Comparison of ENCODE assay signal across 8 mouse cellular contexts in the genomic region with DNA sequence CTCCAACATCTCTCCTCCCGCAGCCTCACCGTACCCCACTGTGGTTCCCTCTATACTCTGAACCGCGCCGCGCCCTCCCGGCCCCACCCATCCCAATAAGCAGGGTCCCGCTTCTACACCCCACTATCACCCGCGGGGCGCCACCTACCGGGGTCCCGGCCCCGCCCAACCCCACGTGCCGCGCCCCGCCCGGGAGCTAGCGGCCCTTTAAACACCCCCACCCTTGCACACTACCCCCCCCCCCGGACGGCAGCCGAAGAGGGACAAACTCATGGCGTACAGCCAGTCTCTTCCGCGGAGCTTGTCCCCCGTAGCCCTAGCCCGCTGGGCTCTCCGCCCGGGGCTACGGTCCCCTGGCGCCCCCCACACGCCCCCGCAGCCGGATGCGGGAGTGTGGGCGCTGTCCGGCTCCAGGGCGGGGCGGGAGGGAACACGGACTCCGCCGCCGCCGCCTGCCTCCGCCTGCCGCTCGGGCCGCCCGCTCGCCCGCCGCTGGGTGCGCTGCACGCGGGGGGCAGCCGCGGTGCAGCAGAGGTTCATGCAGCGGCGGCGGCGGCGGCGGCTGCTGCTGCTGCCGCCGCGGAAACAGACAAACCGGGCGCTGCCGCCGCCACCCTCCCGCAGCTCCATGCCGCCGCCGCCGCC. TPM values are rescaled to one million over a fixed set of nuclear protein-coding genes. Genes with fewer than 3 reads are reported as not detected.
A peak's percentile ranks its signal among the peaks of the same experiment; 100 is the strongest.
DNase-seq lines count a peak whose midpoint lies in the region; ATAC-seq lines count a peak whose summit lies in the region.

No protein-coding gene starts in this region.

- peak; percentile 64 to 68 for DNase-seq in adrenal gland, postnatal 4 days (ENCODE audit: low spot score in 2 of 2)
- DNase-seq in embryo, embryonic 11.5 days (ENCODE audit: low read depth, low spot score): peak; percentile 54
- peak; percentile 99 for DNase-seq in heart, adult 11 months
- DNase-seq in kidney, adult 18-20 months: peak; percentile 76
- peak; percentile 87 for DNase-seq in midbrain, embryonic 14.5 days
- DNase-seq in spleen, postnatal 10 days (ENCODE audit: low spot score in 2 of 2): peak; percentile 51 to 82

- H3K4me1 ChIP-seq in limb, embryonic 13.5 days: peaks cover 11% of the 10 kb centered on the region
- peaks cover 14% of the 10 kb centered on the region for H3K4me1 ChIP-seq in midbrain, embryonic 14.5 days (ENCODE audit: control insufficient read depth, insufficient read depth, low read length)

- H3K4me2 ChIP-seq in limb, embryonic 13.5 days (replicated peaks): peak overlapping the region; percentile 95
- H3K4me2 ChIP-seq in midbrain, embryonic 14.5 days (ENCODE audit: low read length): peak overlapping the region; percentile 77

- no peaks in the 10 kb centered on the region for H3K9me3 ChIP-seq in limb, embryonic 13.5 days
- no peaks in the 10 kb centered on the region for H3K9me3 ChIP-seq in midbrain, embryonic 14.5 days (ENCODE audit: control insufficient read depth, low read length)

- no peak overlapping the region; the same call in 1 of the 2 replicates for H3K27ac ChIP-seq in limb, embryonic 13.5 days
- peak overlapping the region; percentile 97 for H3K27ac ChIP-seq in midbrain, embryonic 14.5 days (replicated peaks; ENCODE audit: low read depth, low read length)

- WGBS in limb, embryonic 13.5 days: under 1% methylated on average over 33 of the region's 76 CpGs
- under 1% methylated on average over 75 of the region's 76 CpGs for WGBS in midbrain, embryonic 14.5 days

- no peaks in the 10 kb centered on the region for H3K36me3 ChIP-seq in limb, embryonic 13.5 days
- no peaks in the 10 kb centered on the region for H3K36me3 ChIP-seq in midbrain, embryonic 14.5 days (ENCODE audit: control insufficient read depth, insufficient read depth, low read length)

- peak; percentile 83 for ATAC-seq in limb, embryonic 13.5 days (ENCODE audit: low FRiP score, low read depth)
- peak; percentile 79 for ATAC-seq in midbrain, embryonic 14.5 days (ENCODE audit: low FRiP score, low TSS enrichment)
- ATAC-seq in erythroid progenitor cell, adult 5-6 weeks (replicated peaks; ENCODE audit: low FRiP score, poor library complexity, severe bottlenecking): no peak

- peak overlapping the region; percentile 79 for H3K4me3 ChIP-seq in limb, embryonic 13.5 days
- peak overlapping the region; percentile 81 for H3K4me3 ChIP-seq in midbrain, embryonic 14.5 days (replicated peaks; ENCODE audit: low read depth, low read length)

- peaks cover 44% of the 10 kb centered on the region for H3K27me3 ChIP-seq in limb, embryonic 13.5 days
- H3K27me3 ChIP-seq in midbrain, embryonic 14.5 days (ENCODE audit: control insufficient read depth, insufficient read depth, low read length): no peaks in the 10 kb centered on the region

- peak overlapping the region; percentile 76 for H3K9ac ChIP-seq in limb, embryonic 13.5 days
- peak overlapping the region; percentile 91 for H3K9ac ChIP-seq in midbrain, embryonic 14.5 days (replicated peaks; ENCODE audit: low read length)

RNA-seq across cellular contexts. Expression of gene Fam78b, which starts 0.6 kb away (rescaled TPM):
- 1 to 10 TPM; 5.3 to 6.2 TPM for total RNA-seq in adrenal gland, postnatal 4 days (2021)
- polyA plus RNA-seq in limb, embryonic 13.5 days (2015; fragmentation: Nextera tagmentation; extraction: Ambion mirVana): 0.31 and 0.51 TPM in 2 replicates
- 12.8 and 16.7 TPM in 2 replicates for polyA plus RNA-seq in midbrain, embryonic 14.5 days (2014; fragmentation: Nextera tagmentation; extraction: Ambion mirVana)
- total RNA-seq in erythroid progenitor cell, adult 5-6 weeks (2015; ENCODE audit: low replicate concordance): not detected in 2 replicates
- total RNA-seq in erythroid progenitor cell, adult 5-6 weeks (2017; ENCODE audit: low replicate concordance): not detected in 2 replicates

Comparison
In these comparisons a context has a peak if more than half of its experiments do, and no peak if none do; other contexts are left out.
1. RNA of gene Fam78b, which starts 0.6 kb away (total RNA-seq): 5.3 to 6.2 TPM in adrenal gland, postnatal 4 days; not detected in erythroid progenitor cell, adult 5-6 weeks; every median in the first group is over 4 times any median in the second.
2. Peak in every context shown above with its lines, with median percentiles within 50 percentile points of each other: DNase-seq.